Mouse (Mus musculus): Measurements from ENCODE around the gene D130043K22Rik. TPM values are rescaled to one million over a fixed set of nuclear protein-coding genes. Genes with fewer than 3 reads are reported as not detected.
A peak's percentile ranks its signal among the peaks of the same experiment; 100 is the strongest.

The D130043K22Rik gene
- not detected in 2 replicates for polyA plus RNA-seq (2011; ENCODE audit: insufficient read depth, insufficient read length, low replicate concordance, missing spikeins)

- H3K4me3 ChIP-seq (replicated peaks; ENCODE audit: control insufficient read depth, low read depth, low read length) = no peak within 1 kb of the TSS
- no peak within 1 kb of the TSS for H3K27ac ChIP-seq (ENCODE audit: control insufficient read depth, insufficient read depth, low read depth, low read length, poor library complexity)
- H3K4me1 ChIP-seq (ENCODE audit: control insufficient read depth, insufficient read depth, low read length) = no peaks in the 10 kb centered on the region
- TF ChIP-seq CTCF (IDR thresholded peaks at IDR 0.05; ENCODE audit: control insufficient read depth, insufficient read depth, low read length) = no peak
- no peak for TF ChIP-seq POLR2A (IDR thresholded peaks at IDR 0.05; ENCODE audit: borderline replicate concordance, control insufficient read depth, low read depth, low read length)
- 18% methylated on average over 40 of the region's 40 CpGs for WGBS
These were observed at the start of gene D130043K22Rik for GRCm38 (mm10) chr13:24844983-24845955. D130043K22Rik (plus strand) TSS chr13:24845135.

- WGBS = 92% methylated on average over 4 of the region's 4 CpGs
- TF ChIP-seq CTCF (IDR thresholded peaks at IDR 0.05; ENCODE audit: control insufficient read depth, insufficient read depth, low read length) (no peak), POLR2A (IDR thresholded peaks at IDR 0.05; ENCODE audit: borderline replicate concordance, control insufficient read depth, low read depth, low read length) (no peak)
- no peak overlapping the region for H3K27ac ChIP-seq (ENCODE audit: control insufficient read depth, insufficient read depth, low read depth, low read length, poor library complexity)
These were observed 46.2 kb upstream of the D130043K22Rik start for GRCm38 (mm10) chr13:24798686-24799085.

GRCm38 (mm10) chr13:24799378-24799777, 45.6 kb upstream of the D130043K22Rik start:
- TF ChIP-seq CTCF (IDR thresholded peaks at IDR 0.05; ENCODE audit: control insufficient read depth, insufficient read depth, low read length) = no peak
- TF ChIP-seq POLR2A (IDR thresholded peaks at IDR 0.05; ENCODE audit: borderline replicate concordance, control insufficient read depth, low read depth, low read length) = no peak
- no peak overlapping the region for H3K4me3 ChIP-seq (replicated peaks; ENCODE audit: control insufficient read depth, low read depth, low read length)
- WGBS = 83% methylated on average over 5 of the region's 5 CpGs
- H3K4me1 ChIP-seq (ENCODE audit: control insufficient read depth, insufficient read depth, low read length) = no peaks in the 10 kb centered on the region; the same call in 1 of the 2 replicates
- H3K27ac ChIP-seq (ENCODE audit: control insufficient read depth, insufficient read depth, low read depth, low read length, poor library complexity) = no peak overlapping the region

More at GRCm38 (mm10) chr13:24798686-24799085, 46.2 kb upstream of the D130043K22Rik start:
- H3K4me1 ChIP-seq (ENCODE audit: control insufficient read depth, insufficient read depth, low read length) = no peaks in the 10 kb centered on the region; the same call in 1 of the 2 replicates
- H3K4me3 ChIP-seq (replicated peaks; ENCODE audit: control insufficient read depth, low read depth, low read length) = no peak overlapping the region

GRCm38 (mm10) chr13:24799925-24800673, 44.8 kb upstream of the D130043K22Rik start:
- TF ChIP-seq CTCF (IDR thresholded peaks at IDR 0.05; ENCODE audit: control insufficient read depth, insufficient read depth, low read length) (no peak), POLR2A (IDR thresholded peaks at IDR 0.05; ENCODE audit: borderline replicate concordance, control insufficient read depth, low read depth, low read length) (no peak; the same call in 1 of the 2 replicates)
- WGBS = under 1% methylated on average over 31 of the region's 31 CpGs
- peak overlapping the region; percentile 94 for H3K4me3 ChIP-seq (replicated peaks; ENCODE audit: control insufficient read depth, low read depth, low read length)
- peak overlapping the region; percentile 93 for H3K27ac ChIP-seq (ENCODE audit: control insufficient read depth, insufficient read depth, low read depth, low read length, poor library complexity)
- H3K4me1 ChIP-seq (ENCODE audit: control insufficient read depth, insufficient read depth, low read length) = peaks cover 1% of the 10 kb centered on the region; the same call in 1 of the 2 replicates

- Histone ChIP-seq H3K27ac (ENCODE audit: control insufficient read depth, insufficient read depth, low read depth, low read length, poor library complexity) (peak overlapping the region; percentile 100), H3K4me1 (ENCODE audit: control insufficient read depth, insufficient read depth, low read length) (peaks cover 1% of the 10 kb centered on the region; the same call in 1 of the 2 replicates), H3K4me3 (replicated peaks; ENCODE audit: control insufficient read depth, low read depth, low read length) (peak overlapping the region; percentile 94)
- peak; percentile 100 for TF ChIP-seq POLR2A (IDR thresholded peaks at IDR 0.05; ENCODE audit: borderline replicate concordance, control insufficient read depth, low read depth, low read length)
- TF ChIP-seq CTCF (IDR thresholded peaks at IDR 0.05; ENCODE audit: control insufficient read depth, insufficient read depth, low read length) = no peak
- WGBS = under 1% methylated on average over 42 of the region's 42 CpGs
These were observed 44.1 kb upstream of the D130043K22Rik start for GRCm38 (mm10) chr13:24800674-24801307.

GRCm38 (mm10) chr13:24801308-24801921, 43.5 kb upstream of the D130043K22Rik start, which contains the start of gene BC005537:
BC005537 (plus strand) TSS chr13:24801657.
- TF ChIP-seq POLR2A (IDR thresholded peaks at IDR 0.05; ENCODE audit: borderline replicate concordance, control insufficient read depth, low read depth, low read length) (no peak), CTCF (IDR thresholded peaks at IDR 0.05; ENCODE audit: control insufficient read depth, insufficient read depth, low read length) (no peak)
- Histone ChIP-seq H3K4me3 (replicated peaks; ENCODE audit: control insufficient read depth, low read depth, low read length) (peak within 1 kb of the TSS; percentile 94), H3K27ac (ENCODE audit: control insufficient read depth, insufficient read depth, low read depth, low read length, poor library complexity) (peak within 1 kb of the TSS; percentile 100), H3K4me1 (ENCODE audit: control insufficient read depth, insufficient read depth, low read length) (peaks cover 1% of the 10 kb centered on the region; the same call in 1 of the 2 replicates)
- WGBS = 1% methylated on average over 60 of the region's 74 CpGs

GRCm38 (mm10) chr13:24802131-24802691, 42.7 kb upstream of the D130043K22Rik start:
- WGBS = under 1% methylated on average over 26 of the region's 26 CpGs
- H3K4me1 ChIP-seq (ENCODE audit: control insufficient read depth, insufficient read depth, low read length) = peaks cover 1% of the 10 kb centered on the region; the same call in 1 of the 2 replicates
- peak overlapping the region; percentile 61 for H3K27ac ChIP-seq (ENCODE audit: control insufficient read depth, insufficient read depth, low read depth, low read length, poor library complexity)
- peak overlapping the region; percentile 72 for H3K4me3 ChIP-seq (replicated peaks; ENCODE audit: control insufficient read depth, low read depth, low read length)
- TF ChIP-seq CTCF (IDR thresholded peaks at IDR 0.05; ENCODE audit: control insufficient read depth, insufficient read depth, low read length) = no peak
- peak; percentile 19; the same call in 1 of the 2 replicates for TF ChIP-seq POLR2A (IDR thresholded peaks at IDR 0.05; ENCODE audit: borderline replicate concordance, control insufficient read depth, low read depth, low read length)
